Mouse (Mus musculus): Measurements from ENCODE around the gene Sv2b. TPM values are rescaled to one million over a fixed set of nuclear protein-coding genes. Genes with fewer than 3 reads are reported as not detected.
"Not testable (repeated sequence)": the region's sequence is repeated elsewhere in the genome, so short reads cannot be mapped to it uniquely, and the experiment has no call there.

Sv2b gene
- polyA plus RNA-seq, 3 experiments from 2014 or later: not detected

GRCm38 (mm10) chr7:75207965-75208644, 101.0 kb downstream of the Sv2b start:
- no peak for ATAC-seq

GRCm38 (mm10) chr7:75206671-75207070, 102.4 kb downstream of the Sv2b start:
- ATAC-seq: no peak

GRCm38 (mm10) chr7:75205386-75205785, 103.7 kb downstream of the Sv2b start:
- ATAC-seq: no peak

GRCm38 (mm10) chr7:75194919-75195230, 114.2 kb downstream of the Sv2b start:
- not testable (repeated sequence) for ATAC-seq

DNA sequence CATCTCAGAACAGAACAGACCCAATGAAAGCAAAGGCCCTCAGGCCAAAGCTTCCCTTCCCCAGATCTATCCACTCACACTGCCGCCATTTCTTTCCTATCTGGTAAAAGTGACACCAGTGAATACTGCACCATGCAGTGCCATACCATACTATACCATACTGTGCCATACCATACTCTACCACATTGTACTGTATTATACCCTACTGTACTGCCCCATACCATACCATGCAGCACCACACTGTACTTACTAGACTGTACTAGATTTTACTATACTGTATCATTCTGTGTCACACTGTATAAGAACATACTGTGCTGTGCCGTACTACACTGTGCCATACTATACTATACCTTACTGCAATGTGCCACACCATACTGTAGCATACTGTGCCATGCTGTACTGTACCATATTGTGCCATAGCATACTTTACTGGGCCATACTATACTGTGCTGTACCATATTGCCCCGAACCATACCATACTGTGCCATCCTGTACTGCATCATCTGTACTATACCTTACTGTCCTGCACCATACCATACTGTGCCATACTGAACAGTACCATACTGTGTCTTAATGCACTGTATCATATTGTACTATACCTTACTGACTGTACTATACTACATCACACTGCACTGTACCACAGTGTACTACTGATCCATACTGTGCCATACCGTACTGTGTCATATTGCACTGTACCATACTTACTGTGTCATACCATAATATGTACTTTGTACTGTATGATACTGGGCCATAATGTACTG, 114.7 kb downstream of the Sv2b start:
- ATAC-seq: no peak

- no peak for ATAC-seq
These were observed 118.9 kb downstream of the Sv2b start for GRCm38 (mm10) chr7:75190192-75190591.

DNA sequence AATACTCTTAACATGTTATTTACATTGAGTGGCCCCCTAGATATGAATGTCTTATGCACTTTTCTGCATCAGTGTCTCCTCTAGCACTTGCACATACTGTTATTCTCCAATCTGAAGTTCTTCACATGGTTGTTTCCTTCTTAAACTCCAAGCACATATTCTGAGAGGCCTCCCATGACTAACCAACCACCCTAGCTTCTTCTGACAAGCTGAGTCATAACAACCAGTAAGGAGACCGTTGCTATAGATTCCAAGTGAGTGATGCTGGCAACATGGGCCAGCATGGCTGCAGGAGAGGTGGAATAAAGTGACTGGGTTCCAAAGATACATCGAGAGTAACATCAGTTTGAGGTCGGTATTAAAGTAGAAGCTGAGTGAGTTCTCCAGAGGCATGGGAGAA, 134.0 kb downstream of the Sv2b start:
- ATAC-seq: no peak

DNA sequence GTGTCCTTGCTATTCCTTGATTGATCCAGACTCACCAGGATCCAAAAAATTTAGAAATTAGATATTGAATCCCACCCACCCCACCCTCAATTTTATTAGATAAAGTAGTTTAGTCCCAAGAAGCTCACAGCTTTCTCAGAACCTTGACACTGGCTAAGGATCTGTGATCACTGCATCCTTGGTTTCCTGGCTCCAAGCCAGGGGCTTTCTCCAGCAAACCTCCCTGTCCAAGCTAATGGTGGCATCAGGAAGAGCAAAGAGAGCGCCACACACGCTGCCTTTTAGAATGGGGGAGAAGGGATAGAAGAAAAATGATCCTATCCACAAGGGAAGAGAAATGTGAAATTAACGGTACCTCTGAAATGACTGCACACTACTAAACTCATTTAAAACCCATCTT, 141.6 kb downstream of the Sv2b start:
- ATAC-seq: no peak

DNA sequence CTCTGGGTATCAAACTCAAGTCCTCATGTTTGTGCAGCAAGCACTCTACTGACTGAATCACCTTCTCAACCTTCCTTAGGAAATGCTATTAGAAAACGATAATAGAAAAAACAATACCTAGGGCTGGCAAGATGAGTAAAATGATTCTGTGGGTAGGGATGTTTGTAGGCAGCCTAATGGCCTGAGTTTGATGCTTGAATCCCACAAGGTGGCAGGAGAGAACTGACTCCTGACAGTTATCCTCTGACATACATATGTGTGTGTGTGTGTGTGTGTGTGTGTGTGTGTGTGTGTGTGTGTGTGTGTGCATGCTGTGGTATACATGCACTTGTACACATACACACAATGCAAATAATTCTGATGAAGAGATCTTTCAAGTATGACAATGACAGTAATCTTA, 161.9 kb downstream of the Sv2b start:
- ATAC-seq: no peak

GRCm38 (mm10) chr7:75142800-75143199, 166.3 kb downstream of the Sv2b start:
- no peak for ATAC-seq

DNA sequence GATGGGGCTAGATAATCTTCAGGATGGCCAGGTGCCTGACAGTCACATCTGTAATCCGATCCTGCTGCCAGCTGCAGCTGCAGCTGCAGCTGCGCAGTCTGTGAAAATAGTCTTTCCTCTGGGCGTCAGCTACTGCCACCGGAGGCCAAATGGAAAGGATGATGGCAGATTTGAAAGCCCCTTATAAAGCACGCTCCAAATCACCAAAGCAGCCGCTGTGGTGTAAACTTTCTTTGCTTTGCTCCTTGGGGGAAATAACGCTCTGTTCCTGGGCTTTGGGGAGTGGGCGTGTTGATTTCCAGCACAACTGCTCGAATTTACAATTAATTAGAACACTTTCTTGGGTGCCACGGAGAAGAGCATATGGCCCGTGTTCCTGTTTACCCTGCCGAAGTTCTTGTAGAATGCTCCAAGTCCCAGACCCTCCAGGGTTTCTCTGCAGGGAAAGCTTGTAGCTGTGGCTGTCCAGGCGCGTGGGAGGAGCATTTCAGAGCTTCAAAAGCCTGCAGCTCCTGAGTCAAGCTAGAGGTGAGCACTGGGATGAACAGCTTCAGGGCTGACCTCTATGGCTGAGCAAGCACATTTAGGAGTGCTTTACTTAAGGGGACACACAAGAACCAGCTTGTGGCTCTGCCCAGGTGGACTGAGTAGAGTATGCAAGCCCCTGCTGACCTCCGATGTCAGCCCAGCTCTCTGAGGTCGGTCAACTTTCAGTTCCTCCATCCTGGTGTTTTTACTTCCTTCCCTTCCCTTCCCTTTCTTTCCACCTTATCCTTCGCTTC, 167.0 kb downstream of the Sv2b start:
- no peak for ATAC-seq

DNA sequence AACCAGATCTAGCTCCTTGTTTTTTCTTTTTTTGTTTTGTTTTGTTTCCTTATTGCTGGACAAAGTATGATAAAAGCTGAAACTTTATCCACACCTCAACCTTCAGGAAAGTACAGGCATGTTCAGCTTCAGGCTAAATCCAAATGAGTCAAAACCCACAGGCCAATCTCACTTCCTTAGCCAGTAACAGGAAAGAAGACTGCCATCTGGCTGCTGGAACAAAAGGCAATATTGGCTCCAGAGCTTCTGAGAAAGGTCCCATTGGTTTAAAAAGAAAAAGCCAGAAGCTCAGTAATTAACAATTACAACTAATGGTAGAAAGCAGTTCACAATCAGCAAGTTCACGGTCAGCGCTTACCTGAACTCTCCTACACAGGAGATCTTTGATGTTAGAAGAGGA, 169.8 kb downstream of the Sv2b start:
- ATAC-seq: no peak

GRCm38 (mm10) chr7:75134710-75135617, 174.1 kb downstream of the Sv2b start:
- ATAC-seq: peak; percentile 50

- no peak for ATAC-seq
These were observed 181.0 kb downstream of the Sv2b start for GRCm38 (mm10) chr7:75128036-75128435.

- ATAC-seq: no peak
These were observed 185.0 kb downstream of the Sv2b start for GRCm38 (mm10) chr7:75124067-75124466.

DNA sequence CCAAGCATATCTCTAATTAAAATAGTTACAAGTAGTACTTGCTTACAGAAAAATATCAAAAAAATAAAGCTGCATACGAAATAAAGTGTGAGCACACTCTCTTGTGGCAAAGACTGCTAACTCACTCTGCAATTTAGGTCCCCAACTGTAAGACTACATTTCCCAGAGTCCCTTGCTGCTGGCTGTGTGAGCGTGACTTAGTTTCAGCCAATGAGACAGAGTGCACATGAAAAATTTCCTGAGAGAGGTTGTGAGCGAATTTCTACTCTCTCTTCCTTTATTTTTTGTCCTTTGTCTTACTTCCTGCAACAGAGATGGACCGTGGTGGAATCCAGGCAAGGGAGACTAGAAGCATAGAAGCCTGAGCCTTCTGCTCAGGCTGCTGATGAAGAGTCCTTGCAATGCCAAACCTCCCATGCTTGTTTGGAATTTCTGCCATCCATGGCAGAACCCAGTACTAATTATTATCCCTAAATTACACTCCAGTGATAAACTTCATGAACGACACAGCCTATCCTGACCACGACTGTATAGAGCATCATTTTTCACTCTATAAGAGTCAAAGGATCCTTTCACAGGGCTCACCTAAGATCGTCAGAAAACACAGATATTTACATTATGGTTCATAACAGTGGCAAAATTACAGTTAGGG, 190.9 kb downstream of the Sv2b start:
- ATAC-seq: peak; percentile 94

- peak; percentile 54 for ATAC-seq
These were observed 198.4 kb downstream of the Sv2b start for GRCm38 (mm10) chr7:75110689-75111088.

- no peak for ATAC-seq
These were observed 201.6 kb downstream of the Sv2b start for GRCm38 (mm10) chr7:75107441-75107840.

- no peak for ATAC-seq
These were observed 205.2 kb downstream of the Sv2b start for GRCm38 (mm10) chr7:75103900-75104299.

GRCm38 (mm10) chr7:75102536-75103332, 206.3 kb downstream of the Sv2b start:
- no peak for ATAC-seq

- no peak for ATAC-seq
These were observed 223.6 kb downstream of the Sv2b start for GRCm38 (mm10) chr7:75085473-75085872.
